Mouse (Mus musculus): ENCODE results near the gene Rhbg. TPM values are rescaled to one million over a fixed set of nuclear protein-coding genes. Genes with fewer than 3 reads are reported as not detected.
"Not testable (repeated sequence)": the region's sequence is repeated elsewhere in the genome, so short reads cannot be mapped to it uniquely, and the experiment has no call there.

Gene Rhbg
- polyA plus RNA-seq (2016; fragmentation: Nextera tagmentation; extraction: Ambion mirVana), result 0.28 TPM in 1 of 2 replicates, not detected in the other

DNA sequence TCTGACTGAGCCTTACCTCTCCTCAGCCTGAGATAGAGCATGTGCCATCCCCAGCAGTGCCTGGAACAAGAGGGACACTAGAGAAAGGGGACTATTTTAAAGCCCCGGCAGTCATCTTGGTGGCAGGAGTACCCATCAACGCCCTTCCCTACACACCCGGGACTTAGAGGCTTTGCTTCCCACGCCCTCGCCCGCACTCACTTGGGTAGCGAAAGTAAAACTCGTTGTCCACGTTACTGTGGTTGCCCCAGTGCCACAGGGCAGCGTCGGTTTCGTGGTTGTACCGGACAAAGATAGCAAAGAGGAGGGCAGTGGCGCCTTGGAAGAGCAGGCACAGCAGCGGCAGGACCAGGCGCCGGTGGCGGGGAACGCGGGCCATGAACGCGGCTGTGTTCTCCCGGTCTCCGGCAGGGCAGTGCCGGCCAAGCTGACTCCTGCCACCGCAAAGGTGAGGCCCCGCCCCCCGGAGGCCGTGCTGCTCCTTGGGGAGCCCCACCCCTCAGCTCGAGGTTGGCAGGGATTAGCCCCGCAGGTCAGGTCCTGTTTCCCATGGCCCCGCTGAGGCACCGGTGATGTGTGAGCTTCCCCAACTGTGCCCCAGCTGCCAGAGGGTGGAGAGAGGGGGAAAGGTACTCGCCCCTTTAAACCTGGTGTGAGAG lies at the start of gene Rhbg:
TSS of gene Rhbg (minus strand) at position 442 of the 659 bp plus-strand sequence.
- Histone ChIP-seq H3K4me2 (peak within 1 kb of the TSS; percentile 64), H3K27ac (no peak within 1 kb of the TSS), H3K36me3 (replicated peaks) (no peaks in the 10 kb centered on the region), H3K27me3 (peaks cover 49% of the 10 kb centered on the region), H3K9ac (peak within 1 kb of the TSS; percentile 44), H3K4me3 (replicated peaks) (peak within 1 kb of the TSS; percentile 36), H3K4me1 (peaks cover 6% of the 10 kb centered on the region), H3K9me3 (no peaks in the 10 kb centered on the region)
- 3% methylated on average over 34 of the region's 34 CpGs for WGBS
- no peak for ATAC-seq (ENCODE audit: low FRiP score)

DNA sequence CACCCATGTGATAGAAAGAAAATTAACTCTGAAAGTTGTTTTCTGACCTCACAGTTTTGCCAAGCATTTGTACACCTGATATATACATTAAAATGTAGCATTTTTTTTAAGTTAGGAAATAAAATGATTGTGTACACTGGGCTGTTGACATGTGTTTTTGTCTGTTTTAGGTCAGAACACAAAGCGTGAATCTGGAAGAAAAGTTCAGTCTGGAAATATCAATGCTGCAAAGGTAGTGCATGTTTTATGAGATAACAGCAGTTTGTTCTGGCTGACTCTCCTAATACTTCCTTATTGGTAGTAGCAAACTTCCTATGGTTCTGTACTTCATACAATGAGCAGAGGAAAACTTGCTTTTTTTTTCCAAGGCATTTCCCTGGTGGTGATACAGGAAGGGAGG lies 44.7 kb upstream of the Rhbg start:
- H3K4me1 ChIP-seq, result peaks cover 18% of the 10 kb centered on the region
- WGBS, result 95% methylated on average over 1 of the region's 1 CpGs
- H3K9me3 ChIP-seq, result no peaks in the 10 kb centered on the region
- H3K27ac ChIP-seq, result no peak overlapping the region
- no peak overlapping the region for H3K4me3 ChIP-seq (replicated peaks)
- H3K4me2 ChIP-seq, result no peak overlapping the region
- H3K9ac ChIP-seq, result no peak overlapping the region
- peaks cover 49% of the 10 kb centered on the region for H3K36me3 ChIP-seq (replicated peaks)
- no peak for ATAC-seq (ENCODE audit: low FRiP score)
- no peaks in the 10 kb centered on the region for H3K27me3 ChIP-seq

DNA sequence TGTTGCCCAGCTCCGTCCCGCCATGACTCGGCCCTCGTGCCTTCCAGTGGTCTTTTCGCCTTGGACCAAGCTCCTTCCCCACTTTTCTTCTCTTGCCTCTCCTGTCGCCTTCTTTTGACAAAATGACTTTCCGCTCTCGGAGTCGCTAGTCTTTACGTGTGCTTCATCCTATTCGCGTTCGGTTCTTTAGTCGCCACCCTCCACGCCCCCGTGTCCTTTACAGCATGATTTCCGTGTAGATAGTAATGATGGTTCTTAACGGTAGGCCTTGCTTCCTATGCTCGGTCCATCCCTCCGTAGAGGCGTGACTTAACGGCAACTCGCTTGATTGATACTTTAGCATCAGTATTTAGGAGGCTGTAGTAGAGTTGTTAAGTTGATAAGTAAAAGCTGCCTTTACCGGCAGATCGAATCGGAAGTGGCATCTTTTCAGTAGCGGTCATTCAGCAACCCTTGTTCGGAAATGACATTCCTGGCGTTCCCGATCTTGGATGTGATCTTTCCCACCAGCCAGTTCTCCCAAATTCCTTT lies 42.9 kb upstream of the Rhbg start:
- H3K4me3 ChIP-seq (replicated peaks), result peak overlapping the region; percentile 78
- H3K27ac ChIP-seq, result peak overlapping the region; percentile 94
- ATAC-seq (ENCODE audit: low FRiP score), result no peak
- H3K27me3 ChIP-seq, result no peaks in the 10 kb centered on the region
- H3K4me1 ChIP-seq, result peaks cover 18% of the 10 kb centered on the region
- peaks cover 33% of the 10 kb centered on the region for H3K36me3 ChIP-seq (replicated peaks)
- H3K9ac ChIP-seq, result peak overlapping the region; percentile 88
- under 1% methylated on average over 30 of the region's 30 CpGs for WGBS
- peak overlapping the region; percentile 85 for H3K4me2 ChIP-seq
- H3K9me3 ChIP-seq, result no peaks in the 10 kb centered on the region

DNA sequence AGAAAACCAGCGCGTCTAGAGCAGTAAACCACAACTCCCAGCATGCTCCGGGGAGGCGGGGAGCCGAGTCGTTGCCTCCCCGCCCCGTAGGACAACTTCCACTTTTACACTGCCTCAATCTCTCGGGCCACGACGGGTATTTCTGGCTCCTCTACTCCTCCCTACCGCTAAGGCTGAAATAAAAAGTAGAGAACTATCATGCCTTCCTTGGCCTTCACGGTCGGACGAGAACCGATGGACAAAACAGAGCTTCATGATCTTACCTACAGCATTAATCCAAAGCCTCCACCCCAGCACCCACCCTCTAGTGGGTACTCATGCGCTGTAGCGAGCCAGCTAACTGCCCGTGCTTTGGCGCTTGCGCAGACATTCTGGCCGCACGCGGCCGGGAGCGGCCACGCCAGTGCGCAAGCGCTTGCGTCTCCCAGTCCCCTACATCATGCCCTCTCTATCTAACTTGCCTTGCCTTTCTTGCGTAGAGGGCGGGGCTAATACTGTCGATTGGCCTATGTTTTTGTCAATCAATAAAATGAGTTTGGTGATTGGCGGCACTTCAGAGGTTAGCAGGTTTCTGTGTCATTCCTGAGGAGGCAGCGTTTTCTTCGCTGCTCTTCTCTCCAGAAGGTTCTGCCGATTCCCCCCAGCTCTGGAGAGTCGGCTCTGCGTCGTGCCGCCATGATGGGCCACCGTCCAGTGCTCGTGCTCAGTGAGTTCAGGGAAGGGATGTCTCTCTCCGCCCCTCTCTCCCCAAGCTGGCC lies 42.2 kb upstream of the Rhbg start, which contains the start of the genes Tsacc and Cct3:
TSS of gene Tsacc (minus strand) at position 439 of the 758 bp plus-strand sequence.
TSS of gene Cct3 (plus strand) at position 556 of the 758 bp plus-strand sequence.
- WGBS, result under 1% methylated on average over 44 of the region's 44 CpGs
- peaks cover 18% of the 10 kb centered on the region for H3K4me1 ChIP-seq
- H3K27ac ChIP-seq, result peak within 1 kb of the TSS; percentile 94
- peak within 1 kb of the TSS; percentile 78 for H3K4me3 ChIP-seq (replicated peaks)
- peak within 1 kb of the TSS; percentile 88 for H3K9ac ChIP-seq
- no peaks in the 10 kb centered on the region for H3K27me3 ChIP-seq
- H3K9me3 ChIP-seq, result no peaks in the 10 kb centered on the region
- H3K4me2 ChIP-seq, result peak within 1 kb of the TSS; percentile 85
- peaks cover 27% of the 10 kb centered on the region for H3K36me3 ChIP-seq (replicated peaks)
- ATAC-seq (ENCODE audit: low FRiP score), result peak; percentile 99

DNA sequence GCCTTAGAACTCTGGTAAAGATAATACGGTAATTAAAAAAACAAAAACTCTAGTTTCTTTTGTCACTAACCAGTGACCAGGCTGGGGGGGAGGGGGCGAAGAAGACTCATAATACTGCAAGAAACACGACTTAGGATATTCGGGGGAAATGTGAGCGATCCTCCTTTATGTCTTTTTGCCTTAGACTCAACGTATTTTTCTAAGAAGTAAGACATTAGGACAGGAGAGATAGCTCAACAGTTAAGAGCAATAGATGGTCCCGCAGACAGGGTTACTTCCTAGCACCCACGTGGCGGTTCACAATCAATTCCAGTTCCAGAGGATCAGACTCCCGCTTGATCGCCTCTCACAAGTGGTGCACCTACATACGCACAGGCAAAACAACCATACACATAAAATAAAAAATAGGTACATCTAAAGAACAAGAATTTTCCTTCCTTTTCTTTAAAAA lies 41.6 kb upstream of the Rhbg start:
- ATAC-seq (ENCODE audit: low FRiP score), result peak; percentile 43
- H3K9ac ChIP-seq, result peak overlapping the region; percentile 61
- peak overlapping the region; percentile 78 for H3K4me3 ChIP-seq (replicated peaks)
- H3K4me2 ChIP-seq, result peak overlapping the region; percentile 85
- no peaks in the 10 kb centered on the region for H3K9me3 ChIP-seq
- peaks cover 18% of the 10 kb centered on the region for H3K4me1 ChIP-seq
- H3K27me3 ChIP-seq, result no peaks in the 10 kb centered on the region
- under 1% methylated on average over 12 of the region's 12 CpGs for WGBS
- H3K27ac ChIP-seq, result peak overlapping the region; percentile 90
- H3K36me3 ChIP-seq (replicated peaks), result peaks cover 21% of the 10 kb centered on the region

DNA sequence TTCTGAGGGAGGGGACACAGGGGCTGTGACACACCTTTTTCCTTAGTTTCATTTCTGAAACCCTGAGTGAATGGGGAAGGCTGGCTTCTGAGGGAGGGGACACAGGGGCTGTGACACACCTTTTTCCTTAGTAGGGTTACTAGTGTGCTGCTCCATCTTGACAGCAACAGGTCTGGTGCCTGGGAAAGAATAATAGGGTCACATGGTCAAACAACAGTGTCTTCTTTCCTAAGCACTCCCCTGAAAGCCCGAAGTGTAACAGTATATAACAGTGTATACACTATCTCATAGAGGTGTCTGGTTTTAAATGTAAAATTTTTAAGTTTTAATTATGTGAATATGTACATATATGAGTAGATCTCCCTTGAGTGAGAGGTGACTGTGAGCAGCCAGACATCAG lies 40.8 kb upstream of the Rhbg start:
- H3K4me2 ChIP-seq, result peak overlapping the region; percentile 85; the same call in 1 of the 2 replicates
- 91% methylated on average over 1 of the region's 1 CpGs for WGBS

DNA sequence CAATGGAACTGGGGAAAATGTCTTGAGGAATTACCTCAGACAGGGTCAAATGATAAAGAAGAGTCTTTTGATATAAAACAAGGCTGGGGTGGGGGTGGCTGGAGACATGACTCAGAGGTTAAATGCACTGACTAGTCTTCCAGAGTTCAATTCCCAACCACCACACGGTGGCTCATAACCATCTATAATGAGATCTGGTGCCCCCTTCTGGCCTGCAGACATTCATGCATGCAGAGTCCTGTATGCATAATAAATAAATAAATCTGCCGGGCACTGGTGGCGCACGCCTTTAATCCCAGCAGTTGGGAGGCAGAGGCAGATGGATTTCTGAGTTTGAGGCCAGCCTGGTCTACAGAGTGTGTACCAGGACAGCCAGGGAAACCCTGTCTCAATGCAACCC lies 37.5 kb upstream of the Rhbg start:
- no peak for ATAC-seq (ENCODE audit: low FRiP score)
- H3K4me3 ChIP-seq (replicated peaks), result no peak overlapping the region
- H3K27me3 ChIP-seq, result no peaks in the 10 kb centered on the region
- H3K4me1 ChIP-seq, result 0 out of 2 replicates have a peak, but pooled peaks cover 4% of the 10 kb centered on the region
- H3K9ac ChIP-seq, result no peak overlapping the region
- no peaks in the 10 kb centered on the region for H3K9me3 ChIP-seq
- no peak overlapping the region for H3K27ac ChIP-seq
- H3K4me2 ChIP-seq, result no peak overlapping the region
- H3K36me3 ChIP-seq (replicated peaks), result no peaks in the 10 kb centered on the region
- WGBS, result 44% methylated on average over 4 of the region's 4 CpGs

More for the DNA sequence above, 40.8 kb upstream of the Rhbg start:
- not testable (repeated sequence) for H3K9ac ChIP-seq; H3K9me3 ChIP-seq; H3K27me3 ChIP-seq; H3K4me3 ChIP-seq (replicated peaks); ATAC-seq (ENCODE audit: low FRiP score); H3K27ac ChIP-seq
- peaks cover 13% of the 10 kb centered on the region for H3K36me3 ChIP-seq (replicated peaks)
- H3K4me1 ChIP-seq, result peaks cover 18% of the 10 kb centered on the region

DNA sequence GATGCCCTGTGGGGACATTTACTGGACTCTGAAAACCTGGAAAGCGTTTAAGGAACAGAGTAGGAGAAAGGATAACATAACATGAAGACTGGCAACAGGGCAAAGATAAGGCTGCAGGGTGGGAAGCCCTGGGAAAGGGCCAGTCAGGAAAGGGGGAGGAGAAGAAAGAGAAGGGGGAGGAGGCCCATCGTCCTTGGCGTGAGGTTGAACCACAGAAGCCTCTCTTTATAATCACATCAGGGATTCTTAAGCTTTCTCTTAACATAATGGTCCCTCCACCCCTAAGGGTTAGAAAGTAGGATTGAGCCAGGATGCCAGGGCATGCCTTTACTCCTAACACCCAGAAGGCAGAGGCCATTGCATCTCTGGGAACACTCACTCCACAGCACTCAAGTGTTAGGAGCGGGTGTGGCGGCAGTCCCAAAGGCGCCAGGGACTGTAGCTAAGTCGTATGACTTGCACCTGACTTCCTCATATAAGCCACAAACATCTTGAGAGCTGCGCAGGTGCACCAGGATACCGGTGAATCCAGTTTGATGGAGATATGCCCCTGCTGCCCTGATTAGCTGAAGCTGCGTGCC lies 33.7 kb upstream of the Rhbg start:
- not testable (repeated sequence) for H3K36me3 ChIP-seq (replicated peaks); H3K9me3 ChIP-seq; H3K4me3 ChIP-seq (replicated peaks); ATAC-seq (ENCODE audit: low FRiP score); H3K4me2 ChIP-seq; H3K27ac ChIP-seq; H3K27me3 ChIP-seq; H3K4me1 ChIP-seq; H3K9ac ChIP-seq
- WGBS, result 81% methylated on average over 9 of the region's 10 CpGs

DNA sequence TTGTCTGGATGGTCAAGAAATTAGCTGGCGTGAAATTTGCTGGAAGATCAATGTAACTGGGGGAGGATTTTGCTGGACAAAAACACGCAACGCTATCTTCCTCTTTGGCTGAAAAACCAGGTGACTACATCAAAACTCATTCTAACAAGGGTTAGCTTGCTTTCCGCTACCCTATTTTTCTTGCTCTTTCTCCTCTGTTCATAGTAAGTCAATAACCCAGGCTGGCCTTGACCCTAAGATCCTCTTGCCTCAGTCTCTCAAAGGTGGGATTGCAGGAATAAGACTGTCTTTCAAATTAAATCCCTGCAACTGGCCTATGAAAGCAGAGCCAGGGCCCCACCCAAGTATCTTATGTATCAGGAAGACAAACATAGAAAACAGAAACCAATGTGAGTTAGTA lies 32.6 kb upstream of the Rhbg start, which contains the start of gene Gm38392:
TSS of gene Gm38392 (minus strand) at position 101 of the 400 bp plus-strand sequence.
- Histone ChIP-seq H3K36me3 (replicated peaks) (peaks cover 2% of the 10 kb centered on the region; the same call in 1 of the 2 replicates), H3K27me3 (no peaks in the 10 kb centered on the region), H3K9ac (no peak within 1 kb of the TSS), H3K27ac (no peak within 1 kb of the TSS), H3K9me3 (no peaks in the 10 kb centered on the region), H3K4me3 (replicated peaks) (no peak within 1 kb of the TSS), H3K4me2 (no peak within 1 kb of the TSS), H3K4me1 (no peaks in the 10 kb centered on the region)
- WGBS, result 96% methylated on average over 4 of the region's 4 CpGs
- ATAC-seq (ENCODE audit: low FRiP score), result no peak

DNA sequence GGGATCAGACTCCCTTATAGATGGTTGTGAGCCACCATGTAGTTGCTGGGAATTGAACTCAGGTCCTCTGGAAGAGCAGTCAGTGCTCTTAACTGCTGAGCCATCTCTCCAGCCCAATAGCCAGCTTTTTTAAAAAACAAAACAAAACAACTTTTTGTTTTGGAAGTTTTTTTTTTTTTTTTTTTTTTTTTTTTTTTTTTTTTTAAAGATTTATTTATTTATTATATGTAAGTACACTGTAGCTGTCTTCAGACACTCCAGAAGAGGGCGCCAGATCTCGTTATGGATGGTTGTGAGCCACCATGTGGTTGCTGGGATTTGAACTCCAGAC lies 31.0 kb upstream of the Rhbg start:
- not testable (repeated sequence) for H3K9ac ChIP-seq; H3K4me3 ChIP-seq (replicated peaks); H3K4me2 ChIP-seq; H3K27me3 ChIP-seq; H3K9me3 ChIP-seq; H3K4me1 ChIP-seq; ATAC-seq (ENCODE audit: low FRiP score); H3K36me3 ChIP-seq (replicated peaks); H3K27ac ChIP-seq
- WGBS, result 90% methylated on average over 2 of the region's 2 CpGs

DNA sequence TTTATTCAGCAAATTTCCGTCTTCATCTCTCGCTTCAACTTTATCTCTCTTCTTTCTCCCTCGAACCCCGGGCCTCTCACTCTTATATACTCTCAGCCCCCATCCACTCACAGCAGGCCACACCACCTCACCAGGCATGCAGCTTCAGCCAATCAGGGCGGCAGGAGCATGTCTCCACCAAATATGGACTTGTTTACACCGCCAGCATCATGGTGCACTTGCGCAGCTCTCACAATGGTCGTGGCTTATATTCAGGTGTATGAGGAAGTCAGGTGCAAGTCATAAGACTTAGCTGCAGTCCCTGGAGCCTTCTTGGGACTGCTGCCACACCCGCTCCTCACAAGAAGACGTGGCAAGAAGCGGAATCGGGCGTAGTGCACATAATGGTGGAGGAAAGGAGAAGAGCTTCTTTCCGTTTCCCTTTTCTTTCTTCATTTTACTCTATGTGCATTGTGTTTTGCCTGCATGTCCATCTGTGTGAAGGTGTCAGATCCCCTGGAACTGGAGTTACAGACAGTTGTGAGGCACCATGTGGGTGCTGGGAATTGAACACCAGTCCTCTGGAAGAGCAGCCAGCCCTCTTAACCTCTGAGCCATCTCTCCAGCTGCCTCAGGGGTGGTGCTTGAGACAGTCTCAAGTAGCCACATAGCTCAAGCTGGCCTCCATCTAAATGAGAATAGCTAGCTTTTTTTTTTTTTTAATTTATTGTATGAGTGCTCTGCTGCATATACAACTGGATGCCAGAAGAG lies 30.5 kb upstream of the Rhbg start:
- H3K9ac ChIP-seq; H3K4me2 ChIP-seq; H3K4me3 ChIP-seq (replicated peaks); H3K9me3 ChIP-seq; H3K27ac ChIP-seq; H3K4me1 ChIP-seq; H3K27me3 ChIP-seq; ATAC-seq (ENCODE audit: low FRiP score); H3K36me3 ChIP-seq (replicated peaks): not testable (repeated sequence)
- 96% methylated on average over 14 of the region's 14 CpGs for WGBS
